Mouse (Mus musculus): Measurements from ENCODE around the gene Specc1.

Gene Specc1

DNA sequence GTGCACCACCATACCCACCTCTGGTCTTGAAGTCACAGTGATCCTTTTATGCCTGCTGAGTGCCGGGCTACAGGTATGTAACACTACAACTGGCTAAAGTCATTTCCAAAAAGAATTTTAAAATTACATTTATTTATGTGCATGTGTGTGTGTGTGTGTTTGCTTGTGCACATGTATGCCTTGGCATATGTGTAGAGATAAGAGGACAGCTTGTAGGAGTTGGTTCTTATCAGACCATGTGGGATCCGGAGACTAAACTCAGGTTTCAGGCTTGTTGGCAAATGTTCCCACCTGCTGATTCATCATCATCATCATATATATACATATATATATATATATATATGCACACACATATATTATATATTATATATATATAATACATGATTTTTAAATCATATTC is 12.3 kb downstream of the Specc1 start:
- no peak for DNase-seq (ENCODE audit: low read depth)

DNA sequence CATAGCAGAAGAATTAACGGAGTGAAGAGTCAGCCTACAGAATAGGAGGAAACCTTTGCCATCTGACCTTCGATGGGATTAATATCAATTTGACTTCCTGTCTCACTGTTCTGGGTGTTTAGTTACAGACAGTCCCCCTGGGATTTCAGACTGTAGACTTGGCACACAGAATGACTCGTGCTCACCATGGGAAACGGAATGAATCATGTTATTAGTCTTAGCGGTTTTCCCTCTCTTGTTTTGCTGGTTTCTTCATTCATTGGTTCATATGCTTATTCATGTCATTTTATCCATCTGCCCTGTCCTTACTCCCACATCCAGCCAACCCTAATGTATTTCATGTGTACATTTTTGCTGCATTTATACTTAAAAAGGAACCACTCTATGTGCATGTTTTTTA is 14.3 kb downstream of the Specc1 start:
- DNase-seq (ENCODE audit: low read depth), result no peak

- no peak for DNase-seq (ENCODE audit: low read depth)
Measured at GRCm38 (mm10) chr11:61971441-61972221, 15.1 kb downstream of the Specc1 start.

DNA sequence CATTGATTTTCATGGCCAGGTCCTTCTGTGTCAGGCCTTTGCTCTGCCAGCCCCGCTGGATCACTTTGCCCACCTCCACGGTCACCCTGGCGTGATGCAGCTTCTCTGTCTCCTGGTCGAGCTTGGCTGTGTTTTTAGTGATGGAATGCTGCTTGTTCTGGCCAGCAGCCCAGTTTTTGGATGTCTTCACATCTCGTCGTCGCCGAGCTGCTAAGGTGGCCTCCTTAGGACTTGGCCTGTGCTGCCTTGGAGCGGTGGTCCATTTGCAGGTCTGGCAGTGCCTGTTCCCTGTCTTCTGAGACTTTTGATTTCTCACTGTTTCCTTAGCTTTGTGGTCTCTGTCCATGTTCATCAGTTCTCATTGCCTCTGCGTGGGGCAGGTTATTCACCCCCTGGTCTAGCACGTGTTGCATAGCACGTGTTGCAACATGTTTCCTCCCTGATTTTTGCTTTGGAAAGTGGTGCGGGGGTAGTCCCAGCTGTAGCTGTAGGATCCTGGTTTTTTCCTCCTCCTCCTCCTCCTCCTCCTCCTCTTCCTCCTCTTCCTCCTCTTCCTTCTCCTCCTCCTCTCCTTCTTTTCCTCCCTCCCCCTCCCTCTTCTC is 17.6 kb downstream of the Specc1 start:
- no peak for DNase-seq (ENCODE audit: low read depth)

GRCm38 (mm10) chr11:61975783-61976182 is 19.2 kb downstream of the Specc1 start:
- DNase-seq (ENCODE audit: low read depth), result no peak

DNA sequence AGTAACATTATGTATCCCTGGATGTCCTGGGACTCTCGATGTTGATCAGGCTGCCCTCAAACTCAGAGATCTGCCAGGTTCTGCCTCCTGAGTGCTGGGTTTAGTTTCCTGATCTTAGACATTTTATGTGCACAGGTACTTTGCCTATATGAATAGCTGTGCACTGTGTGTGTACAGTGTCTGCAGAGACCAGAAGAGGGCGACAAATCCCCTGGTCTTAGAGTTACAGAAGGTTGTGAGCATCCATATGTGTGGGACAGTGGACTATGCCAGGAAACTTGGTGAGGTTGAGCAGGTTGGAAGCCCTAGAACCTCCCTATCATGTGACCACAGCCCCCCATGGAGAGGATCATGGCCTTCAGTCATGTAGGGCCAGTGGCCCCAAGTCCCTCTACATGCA is 24.7 kb downstream of the Specc1 start:
- DNase-seq (ENCODE audit: low read depth), result no peak

GRCm38 (mm10) chr11:61982828-61983227 is 26.3 kb downstream of the Specc1 start:
- no peak for DNase-seq (ENCODE audit: low read depth)

DNA sequence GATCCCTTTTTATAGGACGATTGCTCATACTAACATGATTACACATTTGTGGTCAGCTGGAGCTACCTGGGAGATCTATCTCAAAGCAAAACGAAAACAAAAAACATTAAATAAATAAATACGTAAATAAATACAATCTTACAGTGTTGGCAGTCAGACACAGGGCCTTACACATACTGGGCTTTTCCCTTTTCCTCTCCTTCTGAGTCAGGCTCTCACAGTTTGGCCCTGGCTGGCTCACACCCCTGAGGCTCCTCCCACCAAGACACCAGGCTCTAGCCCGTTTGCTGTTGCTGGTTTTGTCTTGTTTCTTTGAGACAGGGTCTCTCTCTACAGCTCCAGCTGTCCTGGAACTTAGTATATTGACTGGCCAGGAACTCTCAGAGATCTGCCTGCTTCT is 30.4 kb downstream of the Specc1 start:
- DNase-seq (ENCODE audit: low read depth), result no peak

DNA sequence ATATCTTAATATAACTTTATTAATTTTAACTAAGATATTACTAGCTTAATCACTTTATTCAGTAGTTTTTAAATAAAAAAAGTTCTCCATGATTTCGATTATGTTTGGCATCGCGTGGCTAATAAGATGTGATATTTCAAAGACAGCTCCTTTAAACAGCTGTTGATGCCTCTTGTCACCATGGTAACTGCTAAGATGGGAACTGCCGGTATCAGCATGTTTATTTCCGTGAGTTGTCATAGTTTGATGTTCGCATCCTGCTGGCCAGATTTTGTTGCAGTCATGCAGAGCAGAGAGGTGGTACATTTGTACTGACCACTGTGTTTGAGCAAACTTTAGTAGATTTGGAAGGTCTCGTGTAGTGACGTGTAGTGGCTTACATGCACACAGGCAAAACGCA is 33.1 kb downstream of the Specc1 start:
- no peak for DNase-seq (ENCODE audit: low read depth)

- DNase-seq (ENCODE audit: low read depth), result no peak
Measured at GRCm38 (mm10) chr11:61991576-61991975, 35.0 kb downstream of the Specc1 start.

GRCm38 (mm10) chr11:61992671-61993285 is 36.2 kb downstream of the Specc1 start:
- DNase-seq (ENCODE audit: low read depth), result no peak

- no peak for DNase-seq (ENCODE audit: low read depth)
Measured at GRCm38 (mm10) chr11:61999501-61999900, 42.9 kb downstream of the Specc1 start.

DNA sequence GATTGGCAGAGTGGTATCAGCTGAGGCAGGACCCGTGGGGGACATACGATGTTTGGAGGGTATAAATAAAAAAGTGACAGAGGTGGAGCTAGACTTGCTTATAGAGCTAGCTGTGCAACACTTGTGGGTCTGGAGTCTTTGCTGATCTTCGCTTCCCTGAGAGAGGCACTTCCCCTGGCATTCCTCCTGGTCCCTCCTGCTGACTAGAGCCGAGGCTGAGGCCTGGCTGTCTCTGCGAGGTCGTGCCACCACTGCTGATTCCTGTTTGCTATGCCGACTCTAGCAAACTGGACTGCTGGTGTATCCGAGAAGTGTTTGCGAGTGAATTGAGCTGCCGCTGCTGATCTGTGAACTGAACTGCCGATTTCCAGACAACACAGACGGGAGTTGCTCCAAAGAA is 43.5 kb downstream of the Specc1 start:
- no peak for DNase-seq (ENCODE audit: low read depth)

DNA sequence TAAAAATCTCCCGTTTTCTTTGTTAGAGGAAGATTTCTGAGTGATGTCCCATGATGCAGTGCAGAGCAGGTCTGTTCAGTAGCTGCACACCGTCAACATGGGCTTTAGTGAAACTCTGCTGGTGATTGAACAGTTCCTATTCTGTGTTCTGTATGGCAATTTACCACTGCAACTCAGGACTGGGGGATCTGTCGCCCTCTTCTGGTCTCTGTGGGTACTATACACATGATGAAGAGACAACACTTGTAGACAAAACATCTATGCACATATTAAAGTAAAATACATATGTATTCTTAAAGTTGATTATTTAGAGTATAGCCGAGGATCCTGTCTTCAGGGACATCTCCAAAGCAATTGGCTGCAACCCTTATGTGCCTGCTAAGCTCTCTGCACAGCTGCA is 45.4 kb downstream of the Specc1 start:
- DNase-seq (ENCODE audit: low read depth), result no peak

DNA sequence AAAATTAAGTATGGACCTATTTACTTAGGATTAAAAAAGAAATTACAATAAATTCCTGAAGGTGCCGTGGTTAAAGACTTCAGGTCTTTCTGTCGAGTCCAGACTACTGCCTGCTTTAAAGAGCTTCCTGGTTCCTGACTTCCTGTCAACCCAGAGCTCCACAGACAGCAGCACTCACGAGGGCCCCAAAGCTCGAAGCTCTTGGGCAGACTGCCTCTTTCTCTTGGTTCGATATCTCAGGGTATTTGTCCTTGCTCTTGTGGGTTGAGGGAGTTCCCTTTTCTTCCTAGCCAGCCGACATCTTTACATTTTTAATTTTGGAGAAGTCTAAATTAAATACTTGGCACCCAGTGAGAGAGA is 48.3 kb downstream of the Specc1 start:
- DNase-seq (ENCODE audit: low read depth), result peak; percentile 40

- DNase-seq (ENCODE audit: low read depth), result peak; percentile 63
Measured at GRCm38 (mm10) chr11:62005241-62005910, 48.8 kb downstream of the Specc1 start.

DNA sequence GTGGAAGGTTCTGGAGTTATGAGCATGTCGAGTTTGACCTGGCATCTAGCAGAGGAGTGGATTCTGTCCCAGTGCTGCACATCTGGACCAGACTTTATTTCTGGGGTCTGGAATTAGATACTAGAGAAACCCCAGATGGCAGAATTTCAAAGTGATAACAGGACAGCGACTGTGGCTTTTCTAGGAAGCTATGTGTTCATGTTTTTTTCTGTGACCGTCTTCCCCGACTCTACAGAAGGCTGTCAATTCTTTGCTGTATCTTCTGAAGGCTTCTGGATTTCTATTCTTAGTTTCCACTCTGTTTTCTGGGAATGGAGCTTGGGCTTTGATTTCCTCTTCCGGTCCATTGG is 49.3 kb downstream of the Specc1 start:
- DNase-seq (ENCODE audit: low read depth), result no peak

DNA sequence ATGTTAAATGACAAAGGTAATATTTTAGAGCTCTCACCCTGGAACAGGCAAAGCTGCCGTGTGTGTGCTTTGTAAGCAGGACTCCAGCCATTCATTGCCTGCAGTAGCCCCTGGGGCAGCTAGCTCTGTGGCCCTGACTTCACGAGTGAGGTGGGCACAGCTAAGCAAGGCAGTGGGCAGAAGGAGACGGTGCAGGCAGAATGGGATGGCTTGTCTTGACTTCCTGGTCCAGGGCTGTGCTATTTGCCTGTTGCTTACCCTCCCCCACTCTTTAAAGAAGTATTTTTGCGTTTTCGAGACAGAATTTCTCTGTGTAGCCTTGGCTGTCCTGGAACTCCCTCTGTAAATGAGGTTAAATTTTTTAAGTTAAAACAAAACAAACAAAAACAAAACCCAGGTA is 50.1 kb downstream of the Specc1 start:
- DNase-seq (ENCODE audit: low read depth), result no peak

DNA sequence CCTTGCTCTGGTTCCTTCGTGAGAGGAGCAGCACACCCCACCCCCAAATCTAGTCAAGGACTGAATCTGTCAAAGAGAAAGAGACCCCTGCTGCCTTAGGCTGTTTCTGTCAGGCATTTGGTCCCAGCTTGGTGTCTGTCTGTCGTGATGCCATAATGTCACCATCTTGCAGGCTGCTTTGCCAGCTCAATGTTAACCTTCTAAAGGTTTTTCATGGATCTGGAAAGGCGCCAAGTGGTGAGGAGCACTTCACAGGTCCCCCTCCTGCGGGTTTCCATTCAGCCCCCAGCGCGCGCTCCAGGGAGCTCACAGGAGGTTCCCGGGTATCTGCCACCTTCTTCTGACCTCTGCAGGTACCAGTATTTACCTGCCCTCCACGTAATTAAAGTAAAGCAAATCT is 51.4 kb downstream of the Specc1 start:
- no peak for DNase-seq (ENCODE audit: low read depth)

- no peak for DNase-seq (ENCODE audit: low read depth)
Measured at GRCm38 (mm10) chr11:62010625-62011231, 54.2 kb downstream of the Specc1 start.

DNA sequence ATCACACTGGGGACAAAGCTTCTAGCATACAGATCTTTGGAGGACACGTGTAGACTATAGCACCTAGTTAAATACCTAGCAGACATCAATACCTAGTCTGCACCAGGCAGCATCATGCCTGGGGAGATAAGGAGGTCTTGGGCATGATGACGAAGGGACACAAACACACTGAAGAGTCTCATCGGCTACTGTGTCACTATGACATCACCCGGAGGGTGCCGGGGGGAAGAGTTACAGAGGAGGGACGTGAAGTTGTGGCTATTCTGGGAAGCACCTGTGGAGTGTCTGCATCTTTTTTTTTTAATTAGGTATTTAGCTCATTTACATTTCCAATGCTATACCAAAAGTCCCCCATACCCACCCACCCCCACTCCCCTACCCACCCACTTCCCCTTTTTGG is 55.5 kb downstream of the Specc1 start:
- no peak for DNase-seq (ENCODE audit: low read depth)

- no peak for DNase-seq (ENCODE audit: low read depth)
Measured at GRCm38 (mm10) chr11:62013449-62013848, 56.9 kb downstream of the Specc1 start.
